21 mouse cellular contexts compared by ENCODE assay signal in the genomic region with DNA sequence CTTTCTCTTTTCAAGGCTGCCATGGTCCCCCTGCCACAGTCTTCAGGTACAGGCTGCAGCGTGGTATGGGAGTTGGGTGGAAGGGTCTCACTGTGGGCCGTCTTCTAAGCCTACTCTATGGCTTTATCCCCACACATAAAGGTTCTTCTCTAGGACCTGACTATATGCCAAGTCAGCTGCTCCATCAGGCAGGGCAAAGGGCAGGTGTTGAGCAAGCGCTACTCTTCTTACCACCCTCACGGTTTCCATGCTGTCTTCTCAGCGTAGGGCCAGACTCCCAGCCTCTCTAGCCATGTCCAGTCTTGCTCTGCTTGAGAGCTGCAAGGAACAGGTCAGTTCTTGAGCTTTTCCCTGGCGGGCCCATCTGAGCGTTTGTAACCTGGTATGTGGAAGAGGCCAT. TPM values are rescaled to one million over a fixed set of nuclear protein-coding genes. Genes with fewer than 3 reads are reported as not detected.
DNase-seq lines count a peak whose midpoint lies in the region; ATAC-seq and TF ChIP-seq lines count a peak whose summit lies in the region.
"Had no signal": no experiment of that assay in that cellular context is flagged by ENCODE, and none has a peak within 500 bp of the region (broad histone marks: within the 10 kb centered on the region; RNA-seq: fewer than 3 reads in every experiment).

No protein-coding gene starts in this region.

- H3K4me3 ChIP-seq in intestine, embryonic 16.5 days (ENCODE audit: low read length) = no peak overlapping the region
- H3K4me3 ChIP-seq in intestine, embryonic 15.5 days (replicated peaks) = no peak overlapping the region
- H3K4me3 ChIP-seq in kidney, embryonic 14.5 days (ENCODE audit: low read length) = no peak overlapping the region
- H3K4me3 ChIP-seq in liver, postnatal 0 days (ENCODE audit: low read depth, low read length) = no peak overlapping the region
- H3K4me3 ChIP-seq in liver, embryonic 11.5 days (ENCODE audit: low read depth, low read length) = no peak overlapping the region
- H3K4me3 ChIP-seq: embryonic facial prominence, embryonic 12.5 days; forebrain, embryonic 15.5 days; heart, embryonic 15.5 days had no signal

- WGBS in intestine, embryonic 16.5 days = 94% methylated on average over 7 of the region's 7 CpGs
- 93% methylated on average over 7 of the region's 7 CpGs for WGBS in intestine, embryonic 15.5 days
- WGBS in kidney, embryonic 14.5 days = 96% methylated on average over 7 of the region's 7 CpGs
- WGBS in liver, postnatal 0 days (ENCODE audit: insufficient replicate concordance) = 76% methylated on average over 7 of the region's 7 CpGs
- WGBS in liver, embryonic 11.5 days = 88% methylated on average over 7 of the region's 7 CpGs

- H3K27me3 ChIP-seq in intestine, embryonic 16.5 days (replicated peaks; ENCODE audit: control insufficient read depth, insufficient read depth, low read length) = no peaks in the 10 kb centered on the region
- H3K27me3 ChIP-seq in intestine, embryonic 15.5 days (replicated peaks) = no peaks in the 10 kb centered on the region
- H3K27me3 ChIP-seq in kidney, embryonic 14.5 days (ENCODE audit: control insufficient read depth, insufficient read depth, low read length) = no peaks in the 10 kb centered on the region
- H3K27me3 ChIP-seq in liver, postnatal 0 days (ENCODE audit: insufficient read depth, low read length) = no peaks in the 10 kb centered on the region
- H3K27me3 ChIP-seq in liver, embryonic 11.5 days (replicated peaks; ENCODE audit: control insufficient read depth, insufficient read depth, low read length) = no peaks in the 10 kb centered on the region
- H3K27me3 ChIP-seq: embryonic facial prominence, embryonic 12.5 days; forebrain, embryonic 15.5 days; heart, embryonic 15.5 days had no signal

- DNase-seq in kidney, adult 8-10 months = peak; percentile 27 to 36
- DNase-seq in liver, postnatal 0 days = peak; percentile 51
- DNase-seq in liver, embryonic 11.5 days (ENCODE audit: low spot score) = no peak
- DNase-seq in lung, postnatal 10 days = no peak
- DNase-seq: adrenal gland, postnatal 10 days; B cell, adult 2 months; cerebellum, adult 11 months; cerebellum, adult 8-10 months; cerebellum, postnatal 14 days; gastrocnemius, postnatal 10 days; heart, adult 18-20 months; heart, postnatal 14 days had no signal

- H3K4me2 ChIP-seq in intestine, embryonic 16.5 days (ENCODE audit: low read depth, low read length) = no peak overlapping the region
- no peak overlapping the region for H3K4me2 ChIP-seq in intestine, embryonic 15.5 days (replicated peaks)
- H3K4me2 ChIP-seq in kidney, embryonic 14.5 days (replicated peaks; ENCODE audit: low read depth, low read length) = no peak overlapping the region
- no peak overlapping the region for H3K4me2 ChIP-seq in liver, postnatal 0 days (ENCODE audit: low read depth, low read length)
- no peak overlapping the region for H3K4me2 ChIP-seq in liver, embryonic 11.5 days
- H3K4me2 ChIP-seq: embryonic facial prominence, embryonic 12.5 days; forebrain, embryonic 15.5 days; heart, embryonic 11.5 days; heart, embryonic 15.5 days had no signal

- peaks cover 9% of the 10 kb centered on the region for H3K36me3 ChIP-seq in intestine, embryonic 16.5 days (ENCODE audit: control insufficient read depth, insufficient read depth, low read length)
- H3K36me3 ChIP-seq in intestine, embryonic 15.5 days = peaks cover 23% of the 10 kb centered on the region
- peaks cover 79% of the 10 kb centered on the region for H3K36me3 ChIP-seq in kidney, embryonic 14.5 days (ENCODE audit: control insufficient read depth, insufficient read depth, low read length)
- peaks cover 31% of the 10 kb centered on the region for H3K36me3 ChIP-seq in liver, postnatal 0 days (replicated peaks; ENCODE audit: insufficient read depth, low read length)
- peaks cover 40% of the 10 kb centered on the region for H3K36me3 ChIP-seq in liver, embryonic 11.5 days (ENCODE audit: control insufficient read depth, insufficient read depth, low read length)

- ATAC-seq in intestine, embryonic 16.5 days = peak; percentile 69
- ATAC-seq in intestine, embryonic 15.5 days = no peak
- ATAC-seq in kidney, embryonic 14.5 days (ENCODE audit: low FRiP score, low TSS enrichment) = no peak
- peak; percentile 75 for ATAC-seq in liver, postnatal 0 days
- no peak for ATAC-seq in liver, embryonic 11.5 days (replicated peaks; ENCODE audit: low FRiP score)
- ATAC-seq: CD4-positive, CD25-positive, alpha-beta regulatory T cell, adult 4 months; forebrain, embryonic 15.5 days had no signal

- H3K27ac ChIP-seq in intestine, embryonic 16.5 days (ENCODE audit: low read length) = no peak overlapping the region
- no peak overlapping the region for H3K27ac ChIP-seq in intestine, embryonic 15.5 days
- H3K27ac ChIP-seq in kidney, embryonic 14.5 days (ENCODE audit: low read depth, low read length) = no peak overlapping the region
- H3K27ac ChIP-seq in liver, postnatal 0 days (ENCODE audit: low read depth) = no peak overlapping the region
- H3K27ac ChIP-seq in liver, embryonic 11.5 days (ENCODE audit: low read depth, low read length) = no peak overlapping the region
- H3K27ac ChIP-seq: embryonic facial prominence, embryonic 12.5 days; forebrain, embryonic 15.5 days; heart, embryonic 15.5 days had no signal

- no peak overlapping the region for H3K9ac ChIP-seq in intestine, embryonic 16.5 days (ENCODE audit: low read depth, low read length)
- H3K9ac ChIP-seq in intestine, embryonic 15.5 days = no peak overlapping the region
- H3K9ac ChIP-seq in kidney, embryonic 14.5 days (ENCODE audit: low read depth, low read length) = no peak overlapping the region
- no peak overlapping the region for H3K9ac ChIP-seq in liver, postnatal 0 days (replicated peaks)
- H3K9ac ChIP-seq in liver, embryonic 11.5 days (ENCODE audit: low read depth, low read length) = no peak overlapping the region
- H3K9ac ChIP-seq: embryonic facial prominence, embryonic 12.5 days; forebrain, embryonic 15.5 days; heart, embryonic 15.5 days had no signal

- no peak for TF ChIP-seq CTCF in liver, postnatal 0 days (IDR thresholded peaks at IDR 0.05; ENCODE audit: low read depth)

- no peaks in the 10 kb centered on the region for H3K4me1 ChIP-seq in intestine, embryonic 16.5 days (ENCODE audit: control insufficient read depth, insufficient read depth, low read length)
- no peaks in the 10 kb centered on the region for H3K4me1 ChIP-seq in intestine, embryonic 15.5 days (replicated peaks)
- no peaks in the 10 kb centered on the region for H3K4me1 ChIP-seq in kidney, embryonic 14.5 days (ENCODE audit: control insufficient read depth, insufficient read depth, low read length)
- H3K4me1 ChIP-seq in liver, postnatal 0 days (ENCODE audit: insufficient read depth) = 0 out of 2 replicates have a peak, but pooled peaks cover 2% of the 10 kb centered on the region
- no peaks in the 10 kb centered on the region for H3K4me1 ChIP-seq in liver, embryonic 11.5 days (replicated peaks; ENCODE audit: control insufficient read depth, insufficient read depth, low read length)
- H3K4me1 ChIP-seq: embryonic facial prominence, embryonic 12.5 days; forebrain, embryonic 15.5 days; heart, embryonic 15.5 days had no signal

- TF ChIP-seq EP300 in liver, postnatal 0 days (IDR thresholded peaks at IDR 0.05; ENCODE audit: low read depth) = no peak

- H3K9me3 ChIP-seq in intestine, embryonic 16.5 days (ENCODE audit: control insufficient read depth, low read length) = no peaks in the 10 kb centered on the region
- no peaks in the 10 kb centered on the region for H3K9me3 ChIP-seq in intestine, embryonic 15.5 days
- no peaks in the 10 kb centered on the region for H3K9me3 ChIP-seq in kidney, embryonic 14.5 days (ENCODE audit: control insufficient read depth, low read length)
- no peaks in the 10 kb centered on the region for H3K9me3 ChIP-seq in liver, postnatal 0 days (ENCODE audit: low read length)
- no peaks in the 10 kb centered on the region for H3K9me3 ChIP-seq in liver, embryonic 11.5 days (ENCODE audit: control insufficient read depth, low read length)
- H3K9me3 ChIP-seq: embryonic facial prominence, embryonic 12.5 days; forebrain, embryonic 15.5 days; G1E; heart, embryonic 15.5 days had no signal

RNA-seq across cellular contexts. Expression of gene Rnf223, which starts 6.2 kb away (rescaled TPM):
- 0.09 and 0.10 TPM in 2 replicates for polyA plus RNA-seq in intestine, embryonic 16.5 days (2015; fragmentation: Nextera tagmentation; extraction: Ambion mirVana)
- polyA plus RNA-seq in intestine, embryonic 15.5 days (2015; fragmentation: Nextera tagmentation; extraction: Ambion mirVana) = 0.06 and 0.18 TPM in 2 replicates
- polyA plus RNA-seq in kidney, embryonic 14.5 days (2014; fragmentation: Nextera tagmentation; extraction: Ambion mirVana) = 0.35 and 0.57 TPM in 2 replicates
- polyA plus RNA-seq in liver, postnatal 0 days (2015; fragmentation: Nextera tagmentation; extraction: Ambion mirVana) = 0.06 and 0.07 TPM in 2 replicates
- 0.16 and 0.30 TPM in 2 replicates for polyA plus RNA-seq in liver, embryonic 11.5 days (2014; fragmentation: Nextera tagmentation; extraction: Ambion mirVana)
- polyA plus RNA-seq: CD4-positive, CD25-positive, alpha-beta regulatory T cell, adult 4 months; heart, embryonic 11.5 days had no signal

RNA-seq across cellular contexts. Expression of gene 9430015G10Rik, which starts 14.3 kb away (rescaled TPM):
- polyA plus RNA-seq in intestine, embryonic 16.5 days (2015; fragmentation: Nextera tagmentation; extraction: Ambion mirVana) = 21.4 and 22.3 TPM in 2 replicates
- polyA plus RNA-seq in intestine, embryonic 15.5 days (2015; fragmentation: Nextera tagmentation; extraction: Ambion mirVana) = 22.2 and 22.8 TPM in 2 replicates
- 30.2 and 47.3 TPM in 2 replicates for polyA plus RNA-seq in kidney, embryonic 14.5 days (2014; fragmentation: Nextera tagmentation; extraction: Ambion mirVana)
- 3.1 and 3.9 TPM in 2 replicates for polyA plus RNA-seq in liver, postnatal 0 days (2015; fragmentation: Nextera tagmentation; extraction: Ambion mirVana)
- polyA plus RNA-seq in liver, embryonic 11.5 days (2014; fragmentation: Nextera tagmentation; extraction: Ambion mirVana) = 34.5 and 39.4 TPM in 2 replicates

Comparison
In these comparisons a context has a peak if more than half of its experiments do, and no peak if none do; other contexts are left out.
1. ATAC-seq: peak in intestine, embryonic 16.5 days (single experiment) and liver, postnatal 0 days (single experiment); none in intestine, embryonic 15.5 days (single experiment), kidney, embryonic 14.5 days (single experiment) and liver, embryonic 11.5 days (single experiment).
2. DNase-seq: peak in kidney, adult 8-10 months (2 of 2) and liver, postnatal 0 days (single experiment); none in liver, embryonic 11.5 days (single experiment) and lung, postnatal 10 days (single experiment).